Mouse (Mus musculus) adrenal gland, postnatal 36 days (tissue): ENCODE measurements around the gene Zfp719. TPM values are rescaled to one million over a fixed set of nuclear protein-coding genes. Genes with fewer than 3 reads are reported as not detected.

Experiments used
- DNase-seq, 2 experiments: peaks; one replicate each; pipeline ENCODE4 v3.0.0; 2021; ENCODE audit warnings: mixed read lengths in 1 of 2
- long read RNA-seq, 2 experiments: library from polyadenylated mRNA; stranded (forward); transcript quantifications; one replicate each; pipeline ENCODE4 v2.0.0; 2021; ENCODE audit warnings: borderline sequencing depth in 2 of 2
- total RNA-seq, 2 experiments: library from RNA; stranded (reverse); gene quantifications; 2 replicates each; pipeline ENCODE4 v1.2.3; 2021

The Zfp719 gene
- total RNA-seq = 10 to 100 TPM; 16.4 to 19.9 TPM
- long read RNA-seq, experiment 1, full-length matches to known transcripts = 9 of 11 reads
- long read RNA-seq, experiment 1, partial matches to known transcripts = 1 of 11 reads
- long read RNA-seq, experiment 1, other reads (novel, unspliced or antisense) = 1 of 11 reads
- long read RNA-seq, experiment 2, full-length matches to known transcripts = 1 of 3 reads
- long read RNA-seq, experiment 2, partial matches to known transcripts = 1 of 3 reads
- long read RNA-seq, experiment 2, other reads (novel, unspliced or antisense) = 1 of 3 reads

- DNase-seq = peak; percentile 94 to 95
Measured at GRCm38 (mm10) chr7:43579440-43580171, at the start of gene Zfp719. Gene Zfp719 (plus strand): TSS chr7:43579610.

GRCm38 (mm10) chr7:43530216-43530785, 49.1 kb upstream of the Zfp719 start:
- no peak for DNase-seq

DNA sequence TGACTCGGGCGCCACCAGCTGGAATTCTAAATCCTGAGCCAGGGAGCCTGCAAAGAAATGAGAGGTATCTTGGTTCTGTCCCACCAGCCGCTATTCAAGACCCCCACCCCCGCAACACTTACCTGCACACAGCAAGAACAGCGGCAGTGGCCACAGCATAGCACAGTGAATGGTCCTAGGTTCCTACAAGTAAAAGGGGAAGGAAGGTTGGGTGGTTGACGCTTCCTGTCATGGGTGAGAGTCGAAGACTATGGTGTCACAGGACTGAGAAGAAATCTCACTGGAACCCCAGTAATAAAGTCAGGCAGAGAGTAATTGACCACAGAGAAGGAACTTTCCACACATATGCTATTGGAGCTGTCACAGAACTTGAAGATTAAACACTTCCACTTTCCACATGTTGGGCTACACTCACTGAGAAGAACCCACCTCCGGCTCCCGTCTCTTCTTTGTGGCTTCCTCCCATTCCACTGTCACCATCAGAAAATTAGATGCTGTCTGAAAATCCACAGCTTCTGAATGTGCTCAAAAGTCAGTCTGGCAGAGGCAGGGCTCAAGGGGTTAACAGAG, 46.4 kb upstream of the Zfp719 start:
- DNase-seq = no peak

DNA sequence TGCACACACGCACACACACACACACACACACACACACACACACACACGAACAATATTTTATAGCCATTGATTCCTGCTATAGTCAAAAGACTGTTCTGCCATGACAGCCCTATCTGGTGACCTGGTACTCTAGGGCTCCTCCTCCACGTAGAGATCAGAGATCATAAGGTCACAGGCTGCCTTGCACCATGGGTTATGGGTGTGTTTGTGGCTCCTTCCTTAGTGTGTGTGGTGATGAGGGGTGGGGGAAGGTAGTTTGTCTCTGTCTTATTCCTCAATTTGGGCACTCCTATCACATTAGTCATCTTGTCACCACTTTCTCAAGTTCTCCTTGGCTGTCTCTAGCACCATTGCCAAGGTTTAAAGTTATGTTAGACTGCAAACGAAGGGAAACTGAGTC, 40.9 kb upstream of the Zfp719 start:
- DNase-seq = no peak

DNA sequence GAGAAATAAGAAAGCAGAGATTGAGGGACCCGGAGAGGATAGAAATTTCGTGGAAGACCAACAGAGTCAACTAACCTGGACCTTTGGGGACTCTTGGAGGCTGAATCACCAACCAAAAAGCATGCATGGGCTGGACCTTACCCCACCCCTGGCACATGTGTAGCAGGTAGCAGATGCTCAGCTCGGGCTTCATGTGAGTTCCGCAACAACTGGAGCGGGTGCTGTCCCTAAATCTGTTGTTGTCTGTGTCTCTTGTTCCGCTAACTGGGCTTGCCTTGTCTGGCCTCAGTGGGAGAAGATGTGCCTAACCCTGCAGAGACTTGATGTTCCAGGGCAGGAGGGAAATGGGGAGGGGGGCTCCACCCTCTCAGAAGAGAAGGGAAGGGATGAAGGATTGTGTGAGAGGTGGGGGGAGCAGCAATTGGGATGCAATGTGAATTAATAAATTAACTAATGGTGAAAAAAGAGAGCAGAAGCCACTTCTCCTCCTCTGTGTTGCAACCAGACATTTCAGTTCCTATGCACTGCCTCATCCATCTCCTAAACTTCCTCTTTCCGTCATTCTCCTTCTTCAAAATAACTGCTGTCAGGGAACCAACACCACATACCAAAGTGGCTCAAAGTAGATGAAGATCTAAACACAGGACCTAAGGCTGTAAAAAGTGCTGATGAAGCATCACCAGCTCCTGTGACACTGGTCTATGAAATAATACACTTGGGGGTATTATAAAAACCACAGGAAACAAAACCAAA, 35.0 kb upstream of the Zfp719 start, which contains the start of gene Cd33:
Gene Cd33 (minus strand): TSS at position 204 of the 753 bp plus-strand sequence.
- no peak for DNase-seq

DNA sequence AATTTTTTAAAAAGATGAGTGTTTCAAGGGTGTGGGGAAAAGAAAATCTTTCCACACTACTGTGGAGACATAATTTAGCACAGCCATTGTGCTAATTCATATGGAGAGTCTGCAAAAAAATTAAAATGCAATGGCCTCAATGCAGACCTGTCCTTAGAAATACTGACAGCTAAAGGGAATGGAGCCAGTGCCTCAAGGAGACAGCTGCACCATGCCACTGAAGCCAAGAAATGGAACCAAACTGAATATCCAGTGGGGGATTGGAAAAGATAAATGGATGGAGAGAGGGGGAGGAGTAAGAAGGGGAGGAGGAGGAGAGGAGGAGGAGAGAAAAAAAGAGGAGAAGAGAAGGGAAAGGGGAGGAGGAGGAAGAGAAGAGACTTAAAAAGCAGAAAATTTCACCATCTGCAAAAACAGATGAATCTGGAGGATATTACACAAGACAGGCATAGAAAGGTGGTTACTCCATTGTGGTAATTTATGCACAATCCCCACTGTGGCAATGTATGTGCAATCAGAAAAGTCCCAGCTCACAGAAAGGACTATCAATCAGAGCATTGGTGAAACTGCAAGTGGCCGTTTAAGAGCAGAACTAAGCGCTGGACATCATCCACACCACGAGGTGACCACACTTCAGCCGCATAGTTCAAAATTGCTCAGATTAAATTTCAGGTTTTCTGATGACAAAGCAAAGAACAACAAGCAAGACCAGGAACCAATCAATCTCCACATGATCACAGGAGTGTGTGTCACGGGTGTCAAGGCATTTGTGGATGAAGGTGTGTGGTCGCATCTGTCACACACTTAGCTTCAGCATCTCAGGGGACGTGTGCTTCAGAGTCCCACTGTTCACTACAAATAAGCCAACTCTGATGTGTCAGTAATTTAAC, 33.5 kb upstream of the Zfp719 start:
- DNase-seq = no peak

- no peak for DNase-seq
Measured at GRCm38 (mm10) chr7:43547666-43548065, 31.7 kb upstream of the Zfp719 start.

DNA sequence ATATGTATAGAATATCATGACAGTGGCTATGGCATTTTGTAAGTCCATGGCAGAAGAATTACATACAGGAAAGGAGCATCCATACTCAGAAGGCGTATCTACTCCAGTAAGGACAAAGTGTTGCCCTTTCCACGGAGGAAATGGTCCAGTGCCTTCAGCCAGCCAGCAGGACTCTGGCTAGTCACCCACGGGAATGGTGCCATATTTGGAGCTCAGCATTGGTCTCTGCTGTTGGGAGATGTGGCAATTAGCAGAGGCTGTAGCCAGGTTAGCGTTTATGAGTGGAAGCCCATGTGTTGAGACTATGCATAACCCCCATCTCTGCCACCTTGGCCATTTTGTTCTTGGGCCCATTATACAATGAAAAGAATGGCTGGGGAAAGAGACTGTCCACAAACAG, 31.2 kb upstream of the Zfp719 start:
- DNase-seq = no peak

GRCm38 (mm10) chr7:43553153-43553552, 26.3 kb upstream of the Zfp719 start:
- no peak for DNase-seq

- DNase-seq = no peak
Measured at GRCm38 (mm10) chr7:43554550-43554949, 24.9 kb upstream of the Zfp719 start.

DNA sequence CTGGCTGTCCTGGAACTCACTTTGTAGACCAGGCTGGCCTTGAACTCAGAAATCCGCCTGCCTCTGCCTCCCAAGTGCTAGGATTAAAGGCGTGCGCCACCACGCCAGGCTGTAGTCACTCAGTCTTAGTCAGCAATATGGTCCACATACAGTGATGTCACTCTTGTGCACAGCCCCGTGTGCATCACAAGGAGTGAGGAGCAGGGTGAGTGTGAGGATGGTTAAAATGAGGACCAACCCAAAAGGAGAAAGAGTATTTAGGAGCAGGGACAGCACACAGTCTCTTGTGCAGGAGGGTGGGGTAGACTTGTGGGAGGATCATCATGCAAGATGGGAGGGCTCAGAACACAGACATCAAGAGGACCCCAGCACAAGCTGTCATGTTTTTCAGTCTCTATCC, 24.1 kb upstream of the Zfp719 start:
- no peak for DNase-seq

DNA sequence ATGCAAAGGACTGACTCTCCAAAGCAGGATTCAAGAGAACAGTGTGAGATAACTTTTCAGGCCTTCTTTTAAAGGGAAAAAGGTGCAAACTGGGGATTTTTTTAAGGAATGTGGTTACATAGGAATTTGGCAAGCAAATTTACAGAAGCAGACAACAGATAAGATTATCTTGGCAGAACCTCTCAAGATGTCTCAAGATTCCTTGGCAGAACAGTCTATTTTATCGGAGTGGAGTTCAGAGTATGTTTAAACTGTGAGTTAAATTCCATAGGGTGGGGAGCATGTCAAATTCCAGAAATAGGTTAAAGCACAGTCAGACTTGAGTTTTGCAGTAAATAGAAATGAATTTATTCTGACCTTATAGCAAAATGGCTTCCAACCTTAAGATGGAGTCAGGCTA, 22.5 kb upstream of the Zfp719 start:
- DNase-seq = no peak

GRCm38 (mm10) chr7:43562006-43562633, 17.3 kb upstream of the Zfp719 start, which contains the start of gene Zfp658:
Gene Zfp658 (plus strand): TSS chr7:43562256.
- peak; percentile 89 for DNase-seq

- peak in 1 of 2 experiments; percentile 11 for DNase-seq
Measured at GRCm38 (mm10) chr7:43562651-43563070, 16.7 kb upstream of the Zfp719 start.

DNA sequence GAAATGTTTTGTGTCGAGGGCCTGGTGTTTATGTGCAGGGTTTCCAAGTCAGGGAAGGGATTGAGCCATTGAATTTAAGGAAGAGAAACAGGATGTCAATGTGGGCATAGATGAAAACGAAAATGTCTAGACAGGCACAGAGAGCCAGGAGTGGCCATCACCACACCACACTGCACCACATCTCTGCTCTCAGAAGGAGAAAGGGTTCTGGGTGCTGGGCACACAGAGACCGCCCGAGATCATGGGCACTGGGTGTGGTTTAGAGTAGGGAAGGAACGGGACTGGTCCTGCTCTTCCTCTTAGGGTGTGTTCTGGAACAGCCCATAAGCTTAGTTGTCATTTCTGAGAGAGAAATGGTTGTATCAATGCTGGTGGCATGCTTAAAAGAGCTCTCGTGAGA, 16.1 kb upstream of the Zfp719 start:
- no peak for DNase-seq

DNA sequence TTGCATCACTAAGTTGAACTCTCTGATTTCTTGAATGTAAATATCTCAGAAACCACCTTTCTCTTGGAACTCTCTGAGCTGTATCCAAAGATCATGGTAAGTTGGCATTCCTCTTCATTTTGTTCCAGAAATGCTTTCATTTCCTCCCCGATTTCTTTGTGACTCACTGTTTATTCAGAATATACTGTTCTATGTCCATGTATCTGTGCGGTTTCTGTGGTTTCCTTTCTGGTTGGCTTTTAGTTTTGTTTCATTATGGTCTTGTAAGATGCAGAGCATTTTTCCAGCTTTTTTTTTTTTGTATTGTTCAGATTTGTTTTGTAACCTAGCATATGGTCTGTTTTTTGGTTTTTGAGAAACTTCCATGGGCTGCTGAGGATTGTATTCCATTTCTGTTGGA, 8.2 kb upstream of the Zfp719 start:
- DNase-seq = no peak

GRCm38 (mm10) chr7:43580526-43580925, 1.1 kb downstream of the Zfp719 start:
- no peak for DNase-seq

- DNase-seq = no peak
Measured at GRCm38 (mm10) chr7:43584790-43585189, 5.4 kb downstream of the Zfp719 start.

DNA sequence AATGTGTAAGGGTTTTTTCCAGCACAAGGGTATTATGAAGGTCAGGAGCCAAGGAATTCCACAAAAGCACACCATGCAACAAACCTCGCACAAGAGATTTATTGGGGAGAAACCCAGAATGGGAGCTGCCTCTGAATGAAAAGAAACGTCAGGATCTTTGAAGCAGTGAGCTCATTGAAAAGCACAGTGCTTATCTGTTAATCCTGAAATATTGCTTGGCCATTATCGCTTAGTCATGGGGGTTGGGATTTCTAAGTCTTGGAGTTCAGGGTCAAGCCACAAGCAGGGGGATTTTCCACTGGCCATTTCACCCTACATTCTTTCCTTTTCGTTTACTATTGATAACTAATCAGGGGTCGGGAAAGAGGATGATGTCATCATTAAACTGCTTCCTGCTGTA, 22.5 kb downstream of the Zfp719 start:
- peak in 1 of 2 experiments; percentile 16 for DNase-seq
